Mouse (Mus musculus) mature B cell (primary cell): ENCODE results near the gene Mast4.

Source experiments
- in situ Hi-C: fragments of 300-500 bp; cut with MboI; formaldehyde crosslinking; loops from 2 replicates; pipeline ENCODE4 v1.14.3; 2019

The Mast4 gene

GRCm38 (mm10) chr13:102805190-102805589 lies 529.1 kb downstream of the Mast4 start:
- in situ Hi-C loops = loop anchor here (25.0 kb wide), 1 partner anchor 307 kb away; no protein-coding TSS in a partner anchor

- in situ Hi-C loops = loop anchor here (25.0 kb wide), 1 partner anchor 309 kb away; no protein-coding TSS in a partner anchor
These were observed 531.1 kb downstream of the Mast4 start for GRCm38 (mm10) chr13:102803206-102803605.

- in situ Hi-C loops = no loop called here
These were observed 542.1 kb downstream of the Mast4 start for GRCm38 (mm10) chr13:102792157-102792556.

- in situ Hi-C loops = no loop called here
These were observed 543.6 kb downstream of the Mast4 start for GRCm38 (mm10) chr13:102790601-102791155.

- in situ Hi-C loops = no loop called here
These were observed 547.5 kb downstream of the Mast4 start for GRCm38 (mm10) chr13:102786666-102787230.

- in situ Hi-C loops = no loop called here
These were observed 550.6 kb downstream of the Mast4 start for GRCm38 (mm10) chr13:102783531-102784310.

DNA sequence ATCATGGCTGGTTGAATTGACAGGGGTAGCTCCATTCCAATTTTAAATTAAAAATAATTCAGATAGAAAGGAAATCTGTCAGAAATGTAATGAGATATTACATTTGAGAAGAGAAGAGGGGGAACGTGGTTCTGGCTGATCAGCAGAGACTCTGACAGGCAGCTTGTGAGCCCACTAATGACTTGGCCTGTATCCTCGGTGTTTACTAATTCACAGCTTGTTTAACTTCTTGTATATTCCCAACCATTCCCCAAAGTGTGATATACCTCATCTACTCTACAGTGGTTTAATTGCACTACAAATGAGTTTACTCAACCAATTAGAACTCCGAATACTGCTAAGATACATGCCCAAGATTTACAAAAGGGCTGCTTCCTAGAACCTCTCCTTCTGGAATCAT lies 555.0 kb downstream of the Mast4 start:
- in situ Hi-C loops = no loop called here

GRCm38 (mm10) chr13:102778859-102779258 lies 555.4 kb downstream of the Mast4 start:
- in situ Hi-C loops = no loop called here

GRCm38 (mm10) chr13:102775506-102775905 lies 558.8 kb downstream of the Mast4 start:
- in situ Hi-C loops = no loop called here

DNA sequence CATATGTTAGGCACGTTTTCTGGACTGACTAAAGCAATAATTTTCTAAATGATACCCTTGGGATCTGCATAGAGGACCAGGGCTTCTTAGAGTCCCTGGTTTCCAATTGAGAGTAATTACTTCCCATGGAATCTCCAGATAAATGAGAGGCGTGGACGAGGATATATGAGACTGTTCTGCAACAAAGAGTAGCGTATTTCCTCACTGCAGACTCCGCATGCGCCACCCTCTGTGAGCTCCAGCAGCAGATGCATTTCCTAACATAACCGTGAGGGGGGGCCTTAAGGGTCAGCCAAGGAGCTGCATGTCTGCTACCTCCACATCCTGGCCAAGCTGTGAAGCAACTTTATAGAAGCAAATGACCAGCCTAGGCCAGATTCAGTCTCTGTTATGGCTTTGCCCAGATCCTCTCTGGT lies 559.5 kb downstream of the Mast4 start:
- in situ Hi-C loops = no loop called here

DNA sequence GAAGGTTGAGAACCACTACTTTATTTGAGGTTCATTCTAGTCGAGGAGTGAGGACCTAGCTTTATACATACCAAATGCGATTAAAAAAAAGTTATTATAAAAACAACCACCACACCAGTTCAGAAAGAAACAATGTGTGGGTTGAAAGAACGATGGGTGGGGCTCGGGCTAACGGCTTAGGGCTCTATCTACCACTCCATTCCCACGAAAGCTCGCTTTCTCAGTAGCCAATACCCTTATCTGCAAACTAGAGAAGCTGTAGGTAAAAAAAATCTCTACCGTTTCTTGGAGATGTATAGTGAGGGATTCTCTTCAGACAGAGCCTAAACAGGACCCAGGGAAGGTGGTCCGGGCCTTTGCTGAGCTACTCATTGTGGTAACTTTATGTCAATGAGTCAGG lies 561.1 kb downstream of the Mast4 start:
- in situ Hi-C loops = no loop called here

GRCm38 (mm10) chr13:102770194-102770593 lies 564.1 kb downstream of the Mast4 start:
- in situ Hi-C loops = no loop called here

- in situ Hi-C loops = no loop called here
These were observed 565.8 kb downstream of the Mast4 start for GRCm38 (mm10) chr13:102768512-102768911.

GRCm38 (mm10) chr13:102767110-102767509 lies 567.2 kb downstream of the Mast4 start:
- in situ Hi-C loops = no loop called here

- in situ Hi-C loops = no loop called here
These were observed 569.1 kb downstream of the Mast4 start for GRCm38 (mm10) chr13:102765216-102765615.

DNA sequence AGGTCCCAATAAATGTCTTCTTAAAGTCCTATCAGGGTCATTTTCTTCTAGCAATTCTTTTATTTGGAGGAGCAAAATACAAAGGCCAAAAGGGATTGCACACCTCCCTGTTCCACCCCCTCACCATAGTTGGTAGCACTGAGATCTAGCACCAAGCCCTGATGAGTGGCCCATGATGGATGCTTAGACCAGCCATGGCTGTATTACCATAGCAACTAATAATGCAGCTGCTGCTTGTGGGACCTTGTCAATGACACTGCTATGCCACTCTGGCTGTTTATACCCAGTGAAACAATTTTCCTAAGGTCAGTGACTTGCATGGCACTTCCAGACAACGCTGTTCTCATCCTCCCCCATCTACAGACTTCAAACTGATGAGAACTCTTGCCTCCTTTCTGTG lies 570.1 kb downstream of the Mast4 start:
- in situ Hi-C loops = no loop called here

DNA sequence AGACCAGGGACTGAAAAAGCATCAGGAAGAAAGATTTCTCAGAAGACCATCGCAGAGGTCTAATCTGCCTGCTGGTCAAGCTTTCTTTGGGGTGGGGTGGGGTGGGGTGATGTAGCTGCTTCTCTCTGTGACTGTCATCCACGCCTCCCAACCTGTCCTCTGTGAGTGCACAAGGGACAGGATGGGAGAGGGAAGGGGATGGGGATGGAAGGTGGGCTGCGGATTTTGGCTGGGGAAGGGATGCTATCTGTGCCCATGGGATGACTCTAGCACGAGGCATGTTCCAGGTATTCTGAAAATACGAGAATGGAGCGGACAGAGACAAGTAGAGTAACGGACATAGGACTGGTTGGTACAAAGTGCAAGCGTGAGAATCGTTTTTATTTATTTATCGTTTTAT lies 572.1 kb downstream of the Mast4 start:
- in situ Hi-C loops = no loop called here

- in situ Hi-C loops = no loop called here
These were observed 572.9 kb downstream of the Mast4 start for GRCm38 (mm10) chr13:102761410-102761809.

GRCm38 (mm10) chr13:102758021-102758420 lies 576.3 kb downstream of the Mast4 start:
- in situ Hi-C loops = no loop called here

GRCm38 (mm10) chr13:102756071-102756470 lies 578.2 kb downstream of the Mast4 start:
- in situ Hi-C loops = no loop called here

DNA sequence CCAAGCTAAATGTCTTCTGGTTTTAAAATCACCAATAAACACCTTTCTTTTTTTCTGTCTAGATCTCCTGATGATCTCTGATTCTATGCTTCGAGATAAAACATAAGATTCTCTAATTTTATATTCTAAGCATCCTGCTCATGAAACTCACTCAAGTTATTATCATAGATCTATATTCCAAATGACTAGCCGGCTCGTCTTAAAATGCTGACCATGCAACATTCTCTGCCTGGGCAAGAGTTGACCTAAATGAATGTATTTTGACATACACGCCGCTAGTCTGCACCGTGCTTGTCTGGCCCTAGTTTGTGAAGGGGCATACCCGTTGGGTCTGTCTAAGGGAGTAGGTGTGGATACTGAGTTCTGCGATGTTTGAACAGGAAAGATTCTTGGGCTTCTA lies 579.2 kb downstream of the Mast4 start:
- in situ Hi-C loops = no loop called here

GRCm38 (mm10) chr13:102753714-102754556 lies 580.4 kb downstream of the Mast4 start:
- in situ Hi-C loops = no loop called here
